In the genomic region with DNA sequence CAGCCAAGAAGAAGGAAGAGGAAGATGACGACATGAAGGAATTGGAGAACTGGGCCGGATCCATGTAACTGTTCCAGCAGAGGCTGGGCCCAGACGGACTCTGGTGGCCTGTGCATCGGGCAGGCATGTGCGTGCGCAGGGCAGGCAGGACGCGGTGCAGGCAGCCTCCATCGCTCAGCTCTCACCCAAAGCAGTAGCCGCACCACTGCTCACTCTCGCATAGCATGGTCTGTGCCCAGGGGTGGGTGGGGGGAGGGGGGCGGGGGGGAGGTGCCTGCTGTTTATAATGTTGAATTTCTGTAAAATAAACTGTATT, we compare ENCODE assay signal across 15 mouse cellular contexts. TPM values are rescaled to one million over a fixed set of nuclear protein-coding genes. Genes with fewer than 3 reads are reported as not detected.
DNase-seq lines count a peak whose midpoint lies in the region; ATAC-seq and TF ChIP-seq lines count a peak whose summit lies in the region.
"Had no signal": no experiment of that assay in that cellular context is flagged by ENCODE, and none has a peak within 500 bp of the region (broad histone marks: within the 10 kb centered on the region; RNA-seq: fewer than 3 reads in every experiment).

No protein-coding gene starts in this region.

- H3K9me3 ChIP-seq in hindbrain, postnatal 0 days (ENCODE audit: low read length), result no peaks in the 10 kb centered on the region
- no peaks in the 10 kb centered on the region for H3K9me3 ChIP-seq in hindbrain, embryonic 12.5 days (replicated peaks)
- no peaks in the 10 kb centered on the region for H3K9me3 ChIP-seq in intestine, embryonic 16.5 days (ENCODE audit: control insufficient read depth, low read length)
- H3K9me3 ChIP-seq: limb, embryonic 12.5 days had no signal

- H3K4me3 ChIP-seq in hindbrain, postnatal 0 days (ENCODE audit: low read length), result no peak overlapping the region
- no peak overlapping the region for H3K4me3 ChIP-seq in hindbrain, embryonic 12.5 days
- H3K4me3 ChIP-seq in intestine, embryonic 16.5 days (ENCODE audit: low read length), result no peak overlapping the region
- H3K4me3 ChIP-seq: limb, embryonic 12.5 days had no signal

- no peak for TF ChIP-seq CTCF in hindbrain, postnatal 0 days (IDR thresholded peaks at IDR 0.05; ENCODE audit: low read depth)

- no peaks in the 10 kb centered on the region for H3K27me3 ChIP-seq in hindbrain, postnatal 0 days (ENCODE audit: insufficient read depth, low read length)
- no peaks in the 10 kb centered on the region for H3K27me3 ChIP-seq in hindbrain, embryonic 12.5 days
- no peaks in the 10 kb centered on the region for H3K27me3 ChIP-seq in intestine, embryonic 16.5 days (replicated peaks; ENCODE audit: control insufficient read depth, insufficient read depth, low read length)
- H3K27me3 ChIP-seq: limb, embryonic 12.5 days; Patski had no signal

- peaks cover 16% of the 10 kb centered on the region; the same call in 1 of the 2 replicates for H3K36me3 ChIP-seq in hindbrain, postnatal 0 days (ENCODE audit: insufficient read depth, low read length)
- H3K36me3 ChIP-seq in hindbrain, embryonic 12.5 days, result peaks cover 61% of the 10 kb centered on the region
- H3K36me3 ChIP-seq in intestine, embryonic 16.5 days (ENCODE audit: control insufficient read depth, insufficient read depth, low read length), result peaks cover 24% of the 10 kb centered on the region; the same call in 1 of the 2 replicates

- H3K4me1 ChIP-seq in hindbrain, postnatal 0 days (ENCODE audit: insufficient read depth, low read length), result no peaks in the 10 kb centered on the region
- H3K4me1 ChIP-seq in hindbrain, embryonic 12.5 days, result no peaks in the 10 kb centered on the region
- H3K4me1 ChIP-seq in intestine, embryonic 16.5 days (ENCODE audit: control insufficient read depth, insufficient read depth, low read length), result peaks cover 7% of the 10 kb centered on the region; the same call in 1 of the 2 replicates
- H3K4me1 ChIP-seq: limb, embryonic 12.5 days had no signal

- H3K9ac ChIP-seq in hindbrain, postnatal 0 days (replicated peaks; ENCODE audit: low read length), result no peak overlapping the region
- no peak overlapping the region for H3K9ac ChIP-seq in hindbrain, embryonic 12.5 days
- H3K9ac ChIP-seq in intestine, embryonic 16.5 days (ENCODE audit: low read depth, low read length), result no peak overlapping the region
- H3K9ac ChIP-seq: hindbrain, embryonic 14.5 days; limb, embryonic 12.5 days had no signal

- no peak overlapping the region for H3K4me2 ChIP-seq in hindbrain, postnatal 0 days (ENCODE audit: low read depth, low read length)
- H3K4me2 ChIP-seq in hindbrain, embryonic 12.5 days (replicated peaks), result no peak overlapping the region
- H3K4me2 ChIP-seq in intestine, embryonic 16.5 days (ENCODE audit: low read depth, low read length), result no peak overlapping the region
- H3K4me2 ChIP-seq: hindbrain, embryonic 14.5 days; limb, embryonic 12.5 days had no signal

- no peak overlapping the region for H3K27ac ChIP-seq in hindbrain, postnatal 0 days
- H3K27ac ChIP-seq in hindbrain, embryonic 12.5 days, result no peak overlapping the region
- H3K27ac ChIP-seq in intestine, embryonic 16.5 days (ENCODE audit: low read length), result no peak overlapping the region; the same call in 1 of the 2 replicates
- H3K27ac ChIP-seq: hindbrain, embryonic 14.5 days; limb, embryonic 12.5 days had no signal

- no peak for DNase-seq in hindbrain, postnatal 0 days (ENCODE audit: low spot score)
- DNase-seq in gastrocnemius, adult 18-20 months (ENCODE audit: low spot score), result peak; percentile 49
- DNase-seq in gastrocnemius, postnatal 4 days (ENCODE audit: low spot score in 2 of 2), result peak; percentile 35 to 63
- DNase-seq in natural killer cell, adult 2 months (ENCODE audit: low spot score in 2 of 2), result no peak
- no peak for DNase-seq in frontal cortex, postnatal 14 days (ENCODE audit: low spot score in 2 of 2)
- no peak for DNase-seq in spleen, postnatal 10 days (ENCODE audit: low spot score in 2 of 2)
- DNase-seq: adrenal gland, postnatal 25 days; cerebellum, adult 11 months; thymus, postnatal 36 days had no signal

- peak; percentile 27; the same call in 1 of the 2 replicates for ATAC-seq in hindbrain, postnatal 0 days
- ATAC-seq in hindbrain, embryonic 12.5 days (ENCODE audit: low FRiP score), result no peak
- ATAC-seq in intestine, embryonic 16.5 days, result peak; percentile 57
- ATAC-seq: CD4-positive, CD25-positive, alpha-beta regulatory T cell, adult 4 months; Patski had no signal

- WGBS in hindbrain, postnatal 0 days, result 86% methylated on average over 12 of the region's 12 CpGs
- 95% methylated on average over 12 of the region's 12 CpGs for WGBS in hindbrain, embryonic 12.5 days
- WGBS in intestine, embryonic 16.5 days, result 75% methylated on average over 12 of the region's 12 CpGs

RNA-seq across cellular contexts. Expression of gene Chmp4b, which starts 42.4 kb away (rescaled TPM):
- 113 and 151 TPM in 2 replicates for total RNA-seq in hindbrain, postnatal 0 days (2014; rRNA removed)
- 35.9 and 36.5 TPM in 2 replicates for polyA plus RNA-seq in hindbrain, postnatal 0 days (2015; fragmentation: Nextera tagmentation; extraction: Ambion mirVana)
- polyA plus RNA-seq in hindbrain, embryonic 12.5 days (2016; fragmentation: Nextera tagmentation; extraction: Ambion mirVana), result 26.6 and 28.4 TPM in 2 replicates
- 100 to 1,000 TPM; 121 to 127 TPM for total RNA-seq in gastrocnemius, adult 18-20 months (2021)
- total RNA-seq in gastrocnemius, postnatal 4 days (2021), result 100 to 1,000 TPM; 116 to 126 TPM
- 23.6 and 28.7 TPM in 2 replicates for polyA plus RNA-seq in intestine, embryonic 16.5 days (2015; fragmentation: Nextera tagmentation; extraction: Ambion mirVana)

Comparison
In these comparisons a context has a peak if more than half of its experiments do, and no peak if none do; other contexts are left out.
1. DNase-seq: peak in gastrocnemius, adult 18-20 months (single experiment) and gastrocnemius, postnatal 4 days (2 of 2); none in hindbrain, postnatal 0 days (single experiment), natural killer cell, adult 2 months (0 of 2), frontal cortex, postnatal 14 days (0 of 2) and spleen, postnatal 10 days (0 of 2).